Mouse (Mus musculus) testis, adult 2 months (tissue): ENCODE data around the gene Lgals1. TPM values are rescaled to one million over a fixed set of nuclear protein-coding genes. Genes with fewer than 3 reads are reported as not detected.
"Not testable (repeated sequence)": the region's sequence is repeated elsewhere in the genome, so short reads cannot be mapped to it uniquely, and the experiment has no call there.

ENCODE experiments used
- H3K27ac ChIP-seq: fragments of 200-500 bp; 2 replicates; pipeline ENCODE4 v1.5.1; 2012; ENCODE audit warnings: low read depth, low read length; ENCODE audit not compliant: control insufficient read depth, insufficient read depth
- H3K27me3 ChIP-seq: fragments of 200-500 bp; 2 replicates; pipeline ENCODE4 v1.6.1; 2012; ENCODE audit warnings: mild to moderate bottlenecking, low read length, moderate library complexity; ENCODE audit not compliant: control insufficient read depth, insufficient read depth
- H3K36me3 ChIP-seq: fragments of 200-500 bp; 2 replicates; pipeline ENCODE4 v1.6.1; 2012; ENCODE audit warnings: mild to moderate bottlenecking, low read length; ENCODE audit not compliant: control insufficient read depth, insufficient read depth
- H3K4me1 ChIP-seq: fragments of 200-500 bp; 2 replicates; pipeline ENCODE4 v1.6.1; 2012; ENCODE audit warnings: low read length; ENCODE audit not compliant: control insufficient read depth, insufficient read depth
- H3K4me3 ChIP-seq: fragments of 200-500 bp; 2 replicates; pipeline ENCODE4 v1.5.1; 2012; ENCODE audit warnings: low read depth, mild to moderate bottlenecking, low read length, moderate library complexity, mixed read lengths; ENCODE audit not compliant: control insufficient read depth
- CTCF ChIP-seq: fragments of 200-500 bp; IDR thresholded peaks from 2 replicates; pipeline ENCODE4 v1.5.1; 2012; ENCODE audit warnings: low read depth, mild to moderate bottlenecking, inconsistent platforms, low read length, moderate library complexity; ENCODE audit not compliant: control insufficient read depth, insufficient read depth, insufficient replicate concordance
- POLR2A ChIP-seq: fragments of 200-500 bp; IDR thresholded peaks from 2 replicates; pipeline ENCODE4 v1.6.1; 2012; ENCODE audit warnings: low read depth, mild to moderate bottlenecking, inconsistent platforms, low read length, moderate library complexity; ENCODE audit not compliant: control insufficient read depth
- polyA plus RNA-seq: library from polyadenylated mRNA; depleted of rRNA; stranded (reverse); fragments of >200 nt; gene quantifications from 2 replicates; pipeline ENCODE4 v1.2.3, GENCODE M21; 2012; rRNA removed

Lgals1 gene
- 92.0 and 106 TPM in 2 replicates for polyA plus RNA-seq

GRCm38 (mm10) chr15:78926021-78926919 is at the start of gene Lgals1:
Gene Lgals1, plus strand, starts transcription at chr15:78926725.
- Histone ChIP-seq H3K27me3 (no peaks in the 10 kb centered on the region), H3K4me3 (peak within 1 kb of the TSS; percentile 80), H3K27ac (peak within 1 kb of the TSS; percentile 74), H3K4me1 (peaks cover 30% of the 10 kb centered on the region), H3K36me3 (no peaks in the 10 kb centered on the region)
- TF ChIP-seq CTCF (no peak), POLR2A (peak; percentile 67)

- Histone ChIP-seq H3K27me3 (no peaks in the 10 kb centered on the region), H3K27ac (peak within 1 kb of the TSS; percentile 80), H3K4me3 (peak within 1 kb of the TSS; percentile 83), H3K4me1 (peaks cover 10% of the 10 kb centered on the region), H3K36me3 (no peaks in the 10 kb centered on the region)
- TF ChIP-seq CTCF: no peak
- TF ChIP-seq POLR2A: peak; percentile 62; the same call in 1 of the 2 replicates
These were observed 49.3 kb upstream of the Lgals1 start, which contains the start of gene Gga1 for GRCm38 (mm10) chr15:78876991-78877809. Gene Gga1, plus strand, starts transcription at chr15:78877190.

GRCm38 (mm10) chr15:78877810-78878390 is 48.6 kb upstream of the Lgals1 start:
- peaks cover 10% of the 10 kb centered on the region for H3K4me1 ChIP-seq

GRCm38 (mm10) chr15:78878792-78879516 is 47.6 kb upstream of the Lgals1 start:
- not testable (repeated sequence) for H3K27ac ChIP-seq, H3K36me3 ChIP-seq, H3K4me3 ChIP-seq, H3K27me3 ChIP-seq
- H3K4me1 ChIP-seq: peaks cover 10% of the 10 kb centered on the region

More at GRCm38 (mm10) chr15:78877810-78878390, 48.6 kb upstream of the Lgals1 start:
- H3K27me3 ChIP-seq: no peaks in the 10 kb centered on the region
- TF ChIP-seq POLR2A (0 out of 2 replicates have a peak, but pooled peaks have one; percentile 1), CTCF (no peak)
- H3K27ac ChIP-seq: peak overlapping the region; percentile 73
- no peaks in the 10 kb centered on the region; the same call in 1 of the 2 replicates for H3K36me3 ChIP-seq
- peak overlapping the region; percentile 83 for H3K4me3 ChIP-seq

- H3K27me3 ChIP-seq: no peaks in the 10 kb centered on the region
- TF ChIP-seq POLR2A (no peak), CTCF (no peak)
- no peak overlapping the region for H3K4me3 ChIP-seq
- H3K36me3 ChIP-seq: peaks cover 2% of the 10 kb centered on the region; the same call in 1 of the 2 replicates
- H3K4me1 ChIP-seq: peaks cover 10% of the 10 kb centered on the region
- no peak overlapping the region for H3K27ac ChIP-seq
These were observed 46.1 kb upstream of the Lgals1 start for GRCm38 (mm10) chr15:78880432-78880831.

- Histone ChIP-seq H3K4me3 (no peak overlapping the region), H3K4me1 (peaks cover 6% of the 10 kb centered on the region), H3K36me3 (peaks cover 2% of the 10 kb centered on the region)
These were observed 44.7 kb upstream of the Lgals1 start for GRCm38 (mm10) chr15:78881828-78882227.

More at GRCm38 (mm10) chr15:78881828-78882227, 44.7 kb upstream of the Lgals1 start:
- Histone ChIP-seq H3K27me3 (no peaks in the 10 kb centered on the region), H3K27ac (no peak overlapping the region)
- no peak for TF ChIP-seq POLR2A
- TF ChIP-seq CTCF: no peak
